Mouse (Mus musculus): ENCODE measurements around the gene Dnmbp. TPM values are rescaled to one million over a fixed set of nuclear protein-coding genes. Genes with fewer than 3 reads are reported as not detected.
A peak's percentile ranks its signal among the peaks of the same experiment; 100 is the strongest.

The Dnmbp gene
- polyA plus RNA-seq, 1 experiment from 2014 or later, result 27.3 TPM

DNA sequence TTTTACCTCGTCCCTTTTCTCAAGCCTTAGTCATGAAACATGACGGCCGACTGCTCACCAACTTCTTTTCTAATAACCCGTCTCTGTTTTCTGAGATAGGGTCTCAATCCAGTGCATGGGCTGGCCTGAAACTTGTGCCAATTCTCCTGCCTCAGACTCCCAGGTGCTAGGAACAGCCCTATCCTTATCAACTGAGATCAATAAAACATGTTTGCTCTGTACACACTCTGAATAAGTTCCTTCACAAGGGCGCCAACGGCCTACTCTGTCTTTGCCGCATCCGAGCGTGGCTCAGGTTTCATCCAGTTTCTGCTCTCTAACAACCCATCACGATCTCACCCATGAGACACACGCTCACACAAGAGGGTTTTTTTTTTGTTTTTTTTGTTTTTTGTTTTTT, 35.7 kb downstream of the Dnmbp start:
- peaks cover 59% of the 10 kb centered on the region for H3K36me3 ChIP-seq

GRCm38 (mm10) chr19:43902887-43903286, 37.1 kb downstream of the Dnmbp start:
- no peaks in the 10 kb centered on the region for H3K27me3 ChIP-seq
- WGBS, result 44% methylated on average over 12 of the region's 12 CpGs
- no peak overlapping the region for H3K4me2 ChIP-seq (replicated peaks)
- ATAC-seq (ENCODE audit: low FRiP score, low read depth), result no peak
- H3K4me1 ChIP-seq, result no peaks in the 10 kb centered on the region; the same call in 1 of the 2 replicates
- peaks cover 6% of the 10 kb centered on the region for H3K9me3 ChIP-seq
- no peak overlapping the region for H3K9ac ChIP-seq
- no peak overlapping the region for H3K4me3 ChIP-seq
- H3K27ac ChIP-seq, result no peak overlapping the region
- peaks cover 53% of the 10 kb centered on the region for H3K36me3 ChIP-seq

More for the DNA sequence above, 35.7 kb downstream of the Dnmbp start:
- H3K4me3 ChIP-seq, result no peak overlapping the region
- 84% methylated on average over 11 of the region's 11 CpGs for WGBS
- H3K9ac ChIP-seq, result no peak overlapping the region
- H3K4me2 ChIP-seq (replicated peaks), result no peak overlapping the region
- ATAC-seq (ENCODE audit: low FRiP score, low read depth), result no peak
- no peaks in the 10 kb centered on the region; the same call in 1 of the 2 replicates for H3K4me1 ChIP-seq
- H3K9me3 ChIP-seq, result peaks cover 6% of the 10 kb centered on the region
- no peak overlapping the region for H3K27ac ChIP-seq
- H3K27me3 ChIP-seq, result no peaks in the 10 kb centered on the region

GRCm38 (mm10) chr19:43900690-43901089, 39.3 kb downstream of the Dnmbp start:
- no peak for ATAC-seq (ENCODE audit: low FRiP score, low read depth)
- Histone ChIP-seq H3K4me1 (no peaks in the 10 kb centered on the region), H3K36me3 (peaks cover 50% of the 10 kb centered on the region), H3K9me3 (peaks cover 6% of the 10 kb centered on the region), H3K27me3 (no peaks in the 10 kb centered on the region), H3K9ac (no peak overlapping the region), H3K27ac (no peak overlapping the region), H3K4me3 (no peak overlapping the region), H3K4me2 (replicated peaks) (no peak overlapping the region)
- 84% methylated on average over 9 of the region's 9 CpGs for WGBS

DNA sequence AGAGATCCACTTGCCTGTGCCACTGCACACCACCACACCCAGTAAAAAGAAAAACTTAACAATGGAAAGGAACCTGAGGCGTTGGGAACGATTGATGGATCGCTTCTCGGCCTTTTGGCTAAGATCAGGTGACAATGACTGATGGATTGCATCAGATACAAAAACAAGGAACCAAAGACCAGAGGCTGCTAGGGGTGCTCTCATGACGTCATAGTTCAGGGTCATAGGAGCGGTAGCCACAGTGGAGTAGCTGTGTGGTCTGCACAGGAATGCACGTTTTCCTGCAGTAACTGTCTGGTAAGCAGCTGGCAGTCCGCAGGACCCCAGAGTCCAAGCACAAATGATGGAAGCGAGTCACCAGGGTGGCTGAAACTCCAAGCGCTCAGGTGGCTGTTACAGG, 41.4 kb downstream of the Dnmbp start:
- Histone ChIP-seq H3K4me2 (replicated peaks) (no peak overlapping the region), H3K4me1 (peaks cover 10% of the 10 kb centered on the region), H3K36me3 (peaks cover 50% of the 10 kb centered on the region), H3K27ac (no peak overlapping the region), H3K9me3 (peaks cover 6% of the 10 kb centered on the region), H3K9ac (no peak overlapping the region), H3K4me3 (no peak overlapping the region), H3K27me3 (no peaks in the 10 kb centered on the region)
- ATAC-seq (ENCODE audit: low FRiP score, low read depth), result no peak
- WGBS, result 58% methylated on average over 10 of the region's 10 CpGs

GRCm38 (mm10) chr19:43896441-43896840, 43.5 kb downstream of the Dnmbp start:
- Histone ChIP-seq H3K4me3 (no peak overlapping the region), H3K27me3 (no peaks in the 10 kb centered on the region), H3K27ac (no peak overlapping the region), H3K4me2 (replicated peaks) (no peak overlapping the region), H3K9ac (no peak overlapping the region), H3K36me3 (peaks cover 34% of the 10 kb centered on the region), H3K4me1 (peaks cover 10% of the 10 kb centered on the region), H3K9me3 (peaks cover 6% of the 10 kb centered on the region)
- 88% methylated on average over 14 of the region's 14 CpGs for WGBS
- ATAC-seq (ENCODE audit: low FRiP score, low read depth), result no peak

GRCm38 (mm10) chr19:43895951-43896350, 44.0 kb downstream of the Dnmbp start:
- no peak for ATAC-seq (ENCODE audit: low FRiP score, low read depth)

GRCm38 (mm10) chr19:43894821-43895220, 45.2 kb downstream of the Dnmbp start:
- H3K4me3 ChIP-seq, result no peak overlapping the region
- H3K9me3 ChIP-seq, result peaks cover 4% of the 10 kb centered on the region
- 76% methylated on average over 9 of the region's 9 CpGs for WGBS
- ATAC-seq (ENCODE audit: low FRiP score, low read depth), result no peak
- H3K27me3 ChIP-seq, result no peaks in the 10 kb centered on the region
- H3K36me3 ChIP-seq, result peaks cover 25% of the 10 kb centered on the region
- peaks cover 10% of the 10 kb centered on the region for H3K4me1 ChIP-seq
- H3K9ac ChIP-seq, result no peak overlapping the region
- H3K27ac ChIP-seq, result no peak overlapping the region
- no peak overlapping the region for H3K4me2 ChIP-seq (replicated peaks)

More at GRCm38 (mm10) chr19:43895951-43896350, 44.0 kb downstream of the Dnmbp start:
- Histone ChIP-seq H3K4me3 (no peak overlapping the region), H3K27me3 (no peaks in the 10 kb centered on the region), H3K9me3 (peaks cover 6% of the 10 kb centered on the region), H3K27ac (no peak overlapping the region), H3K4me1 (peaks cover 10% of the 10 kb centered on the region), H3K9ac (no peak overlapping the region), H3K4me2 (replicated peaks) (no peak overlapping the region), H3K36me3 (peaks cover 29% of the 10 kb centered on the region)
- 89% methylated on average over 5 of the region's 5 CpGs for WGBS

GRCm38 (mm10) chr19:43894070-43894469, 45.9 kb downstream of the Dnmbp start:
- Histone ChIP-seq H3K9ac (no peak overlapping the region), H3K4me2 (replicated peaks) (peak overlapping the region; percentile 21; the same call in 1 of the 2 replicates), H3K4me3 (no peak overlapping the region), H3K27me3 (no peaks in the 10 kb centered on the region), H3K36me3 (peaks cover 25% of the 10 kb centered on the region), H3K27ac (no peak overlapping the region), H3K9me3 (no peaks in the 10 kb centered on the region), H3K4me1 (peaks cover 10% of the 10 kb centered on the region)
- 10% methylated on average over 7 of the region's 7 CpGs for WGBS
- ATAC-seq (ENCODE audit: low FRiP score, low read depth), result no peak

- WGBS, result 66% methylated on average over 5 of the region's 5 CpGs
- no peak for ATAC-seq (ENCODE audit: low FRiP score, low read depth)
- Histone ChIP-seq H3K4me3 (peak overlapping the region; percentile 24), H3K9ac (no peak overlapping the region), H3K4me2 (replicated peaks) (peak overlapping the region; percentile 40; the same call in 1 of the 2 replicates), H3K27me3 (no peaks in the 10 kb centered on the region), H3K4me1 (peaks cover 10% of the 10 kb centered on the region), H3K9me3 (no peaks in the 10 kb centered on the region), H3K36me3 (peaks cover 13% of the 10 kb centered on the region; the same call in 1 of the 2 replicates), H3K27ac (no peak overlapping the region)
These were observed 49.5 kb downstream of the Dnmbp start for GRCm38 (mm10) chr19:43890487-43890886.

- H3K4me3 ChIP-seq, result no peak overlapping the region
- ATAC-seq (ENCODE audit: low FRiP score, low read depth), result no peak
- no peaks in the 10 kb centered on the region for H3K9me3 ChIP-seq
- 69% methylated on average over 2 of the region's 2 CpGs for WGBS
- no peaks in the 10 kb centered on the region for H3K27me3 ChIP-seq
- no peak overlapping the region for H3K9ac ChIP-seq
- H3K27ac ChIP-seq, result no peak overlapping the region
- H3K4me1 ChIP-seq, result peaks cover 16% of the 10 kb centered on the region
- peak overlapping the region; percentile 28; the same call in 1 of the 2 replicates for H3K4me2 ChIP-seq (replicated peaks)
- H3K36me3 ChIP-seq, result peaks cover 13% of the 10 kb centered on the region; the same call in 1 of the 2 replicates
These were observed 52.3 kb downstream of the Dnmbp start for GRCm38 (mm10) chr19:43887725-43888124.

DNA sequence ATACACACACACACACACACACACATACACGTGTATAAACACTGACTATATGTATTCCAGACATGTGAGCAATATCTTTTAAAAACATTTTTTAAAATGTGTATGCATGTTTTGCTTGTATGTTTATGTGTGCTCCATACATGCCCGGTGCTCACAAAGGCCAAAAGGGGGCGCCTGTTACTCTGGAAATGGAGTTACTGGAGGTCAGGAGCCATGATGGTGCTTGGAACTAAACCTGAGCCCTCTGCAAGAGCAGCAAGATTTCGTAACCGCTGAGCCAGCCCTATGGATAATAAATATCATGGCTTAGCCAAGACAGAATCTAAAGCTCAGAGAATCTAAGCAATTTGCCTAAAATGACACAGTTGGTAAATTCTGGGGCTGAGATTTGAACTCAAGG, 52.7 kb downstream of the Dnmbp start:
- WGBS, result 84% methylated on average over 5 of the region's 5 CpGs
- Histone ChIP-seq H3K4me3 (no peak overlapping the region), H3K36me3 (peaks cover 13% of the 10 kb centered on the region; the same call in 1 of the 2 replicates), H3K27me3 (no peaks in the 10 kb centered on the region), H3K4me2 (replicated peaks) (peak overlapping the region; percentile 34; the same call in 1 of the 2 replicates), H3K9me3 (no peaks in the 10 kb centered on the region), H3K9ac (no peak overlapping the region), H3K4me1 (peaks cover 17% of the 10 kb centered on the region), H3K27ac (no peak overlapping the region)
- no peak for ATAC-seq (ENCODE audit: low FRiP score, low read depth)

- no peaks in the 10 kb centered on the region for H3K27me3 ChIP-seq
- no peak for ATAC-seq (ENCODE audit: low FRiP score, low read depth)
- no peaks in the 10 kb centered on the region for H3K9me3 ChIP-seq
- H3K4me2 ChIP-seq (replicated peaks), result peak overlapping the region; percentile 34
- WGBS, result 71% methylated on average over 12 of the region's 12 CpGs
- H3K27ac ChIP-seq, result no peak overlapping the region
- 0 out of 2 replicates have a peak overlapping the region, but pooled peaks have one; percentile 8 for H3K9ac ChIP-seq
- H3K36me3 ChIP-seq, result peaks cover 14% of the 10 kb centered on the region; the same call in 1 of the 2 replicates
- H3K4me3 ChIP-seq, result no peak overlapping the region
- H3K4me1 ChIP-seq, result peaks cover 17% of the 10 kb centered on the region
These were observed 53.5 kb downstream of the Dnmbp start for GRCm38 (mm10) chr19:43886371-43887099.

Measured in limb, embryonic 13.5 days (tissue).